Mouse (Mus musculus): ENCODE measurements around the gene Serpina10. TPM values are rescaled to one million over a fixed set of nuclear protein-coding genes. Genes with fewer than 3 reads are reported as not detected.

The Serpina10 gene
- under 1 TPM in 1 of 2 experiments, not detected in 1; 0.12 TPM for polyA plus RNA-seq (2012; fragmentation: generic; extraction: Trizol)

GRCm38 (mm10) chr12:103631203-103631612, at the start of gene Serpina10:
Serpina10 (minus strand) TSS chr12:103631444.

GRCm38 (mm10) chr12:103676039-103676438, 44.8 kb upstream of the Serpina10 start, which contains the start of gene Serpina16:
Serpina16 (minus strand) TSS chr12:103676139.

GRCm38 (mm10) chr12:103656848-103657626, 25.8 kb upstream of the Serpina10 start, which contains the start of gene Serpina6:
Serpina6 (minus strand) TSS chr12:103657212.

Other genes with a start within 250 kb of the Serpina10 start
- gene Otub2, start 242.8 kb downstream of the Serpina10 start, polyA plus RNA-seq (2012; fragmentation: generic; extraction: Trizol): 1 to 10 TPM in 1 of 2 experiments, under 1 TPM in 1; 0.87 to 4.1 TPM
- gene 9330161L09Rik, start 223.6 kb downstream of the Serpina10 start, polyA plus RNA-seq (2012; fragmentation: generic; extraction: Trizol): under 1 TPM; 0.12 to 0.41 TPM
- gene Ddx24, start 205.6 kb downstream of the Serpina10 start, polyA plus RNA-seq (2012; fragmentation: generic; extraction: Trizol): 10 to 100 TPM; 53.2 to 65.6 TPM
- gene Ifi27, start 197.2 kb downstream of the Serpina10 start, polyA plus RNA-seq (2012; fragmentation: generic; extraction: Trizol): 100 to 1,000 TPM in 1 of 2 experiments, 10 to 100 TPM in 1; 46.7 to 381 TPM
- gene Ifi27l2a, start 187.8 kb downstream of the Serpina10 start, polyA plus RNA-seq (2012; fragmentation: generic; extraction: Trizol): 100 to 1,000 TPM in 1 of 2 experiments, 1 to 10 TPM in 1; 2.1 to 477 TPM
- gene Ifi27l2b, start 174.2 kb downstream of the Serpina10 start, polyA plus RNA-seq (2012; fragmentation: generic; extraction: Trizol): not detected
- under 1 TPM; 0.02 to 0.19 TPM for gene Ppp4r4, start 99.2 kb downstream of the Serpina10 start, polyA plus RNA-seq (2012; fragmentation: generic; extraction: Trizol)
- gene Serpina6, start 25.8 kb upstream of the Serpina10 start, polyA plus RNA-seq (2012; fragmentation: generic; extraction: Trizol): under 1 TPM in 1 of 2 experiments, not detected in 1; 0.17 TPM
- under 1 TPM in 1 of 2 experiments, not detected in 1; 0.02 TPM for gene Serpina16, start 44.7 kb upstream of the Serpina10 start, polyA plus RNA-seq (2012; fragmentation: generic; extraction: Trizol)
- not detected for gene Serpina1f, start 64.1 kb upstream of the Serpina10 start, polyA plus RNA-seq (2012; fragmentation: generic; extraction: Trizol)
- under 1 TPM in 1 of 2 experiments, not detected in 1; 0.05 TPM for gene Serpina1d, start 142.1 kb upstream of the Serpina10 start, polyA plus RNA-seq (2012; fragmentation: generic; extraction: Trizol)
- not detected for gene Serpina1b, start 198.9 kb upstream of the Serpina10 start, polyA plus RNA-seq (2012; fragmentation: generic; extraction: Trizol)
- gene Serpina1a, start 232.1 kb upstream of the Serpina10 start, polyA plus RNA-seq (2012; fragmentation: generic; extraction: Trizol): not detected

Data from C3H10T1/2 (cell line).